Comparison of ENCODE assay signal across 8 mouse cellular contexts in genomic region chr2:136891951-136892371, GRCm38 (mm10). TPM values are rescaled to one million over a fixed set of nuclear protein-coding genes. Genes with fewer than 3 reads are reported as not detected.
DNase-seq lines count a peak whose midpoint lies in the region; ATAC-seq and TF ChIP-seq lines count a peak whose summit lies in the region.

No protein-coding gene starts in this region.

- no peaks in the 10 kb centered on the region for H3K27me3 ChIP-seq in hindbrain, embryonic 10.5 days (ENCODE audit: insufficient read depth, poor library complexity, severe bottlenecking)
- H3K27me3 ChIP-seq in lung, postnatal 0 days (replicated peaks; ENCODE audit: insufficient read depth, low read length), result no peaks in the 10 kb centered on the region

- no peaks in the 10 kb centered on the region for H3K36me3 ChIP-seq in hindbrain, embryonic 10.5 days
- H3K36me3 ChIP-seq in lung, postnatal 0 days (ENCODE audit: insufficient read depth, low read length), result no peaks in the 10 kb centered on the region

- H3K4me1 ChIP-seq in hindbrain, embryonic 10.5 days (replicated peaks), result peaks cover 21% of the 10 kb centered on the region
- H3K4me1 ChIP-seq in lung, postnatal 0 days (ENCODE audit: insufficient read depth, low read depth, low read length), result peaks cover 4% of the 10 kb centered on the region; the same call in 1 of the 2 replicates

- H3K9me3 ChIP-seq in hindbrain, embryonic 10.5 days, result no peaks in the 10 kb centered on the region
- H3K9me3 ChIP-seq in lung, postnatal 0 days (ENCODE audit: low read length), result no peaks in the 10 kb centered on the region

- peak; percentile 97 for DNase-seq in MN1 (ENCODE audit: low spot score)
- DNase-seq in cerebellum, adult 9-10 months, result peak; percentile 100
- DNase-seq in hindbrain, embryonic 10.5 days (ENCODE audit: low spot score), result peak; percentile 93
- peak; percentile 99 for DNase-seq in layer of hippocampus, adult 9-11 months
- peak; percentile 99 for DNase-seq in lung, postnatal 0 days (ENCODE audit: low spot score)
- DNase-seq in ovary, postnatal 14 days (ENCODE audit: low spot score), result peak; percentile 86
- DNase-seq in thymus, postnatal 14 days, result peak; percentile 93

- peak overlapping the region; percentile 78 for H3K4me3 ChIP-seq in hindbrain, embryonic 10.5 days
- peak overlapping the region; percentile 80 for H3K4me3 ChIP-seq in lung, postnatal 0 days (ENCODE audit: low read depth, low read length)

- WGBS in hindbrain, embryonic 10.5 days, result 0% methylated on average over 23 of the region's 23 CpGs
- under 1% methylated on average over 23 of the region's 23 CpGs for WGBS in lung, postnatal 0 days

- H3K9ac ChIP-seq in lung, postnatal 0 days (replicated peaks; ENCODE audit: low read depth), result peak overlapping the region; percentile 63

- peak overlapping the region; percentile 94 for H3K27ac ChIP-seq in hindbrain, embryonic 10.5 days
- peak overlapping the region; percentile 94 for H3K27ac ChIP-seq in lung, postnatal 0 days (ENCODE audit: low read length)

- peak; percentile 85 for ATAC-seq in frontal cortex, adult (ENCODE audit: low TSS enrichment)
- ATAC-seq in lung, postnatal 0 days, result peak; percentile 85

- TF ChIP-seq CTCF in lung, postnatal 0 days (IDR thresholded peaks at IDR 0.05), result peak; percentile 42; the same call in 1 of the 2 replicates

- TF ChIP-seq EP300 in lung, postnatal 0 days (IDR thresholded peaks at IDR 0.05), result peak; percentile 71

- peak overlapping the region; percentile 54 for H3K4me2 ChIP-seq in lung, postnatal 0 days (replicated peaks; ENCODE audit: low read depth, low read length)

RNA-seq across cellular contexts. Expression of gene AL731706.1, which starts 0.8 kb away (rescaled TPM):
- polyA plus RNA-seq in hindbrain, embryonic 10.5 days (2016; fragmentation: Nextera tagmentation; extraction: Ambion mirVana), result 23.1 and 25.7 TPM in 2 replicates
- polyA plus RNA-seq in lung, postnatal 0 days (2015; fragmentation: Nextera tagmentation; extraction: Ambion mirVana), result 24.3 and 24.8 TPM in 2 replicates

RNA-seq across cellular contexts. Expression of gene Mkks, which starts 0.8 kb away (rescaled TPM):
- polyA plus RNA-seq in hindbrain, embryonic 10.5 days (2016; fragmentation: Nextera tagmentation; extraction: Ambion mirVana), result 13.2 and 16.7 TPM in 2 replicates
- 6.7 and 7.6 TPM in 2 replicates for polyA plus RNA-seq in lung, postnatal 0 days (2015; fragmentation: Nextera tagmentation; extraction: Ambion mirVana)

RNA-seq across cellular contexts. Expression of gene Slx4ip, which starts 0.9 kb away (rescaled TPM):
- polyA plus RNA-seq in hindbrain, embryonic 10.5 days (2016; fragmentation: Nextera tagmentation; extraction: Ambion mirVana), result 9.2 and 9.9 TPM in 2 replicates
- 3.1 and 3.2 TPM in 2 replicates for polyA plus RNA-seq in lung, postnatal 0 days (2015; fragmentation: Nextera tagmentation; extraction: Ambion mirVana)

RNA-seq across cellular contexts. Expression of gene AL731706.2, which starts 6.5 kb away (rescaled TPM):
- 33.0 and 45.8 TPM in 2 replicates for polyA plus RNA-seq in hindbrain, embryonic 10.5 days (2016; fragmentation: Nextera tagmentation; extraction: Ambion mirVana)
- polyA plus RNA-seq in lung, postnatal 0 days (2015; fragmentation: Nextera tagmentation; extraction: Ambion mirVana), result 21.4 and 24.6 TPM in 2 replicates

Comparison
In these comparisons a context has a peak if more than half of its experiments do, and no peak if none do; other contexts are left out.
1. Peak in every context shown above with its lines: DNase-seq, ATAC-seq, H3K4me3 ChIP-seq and H3K27ac ChIP-seq.